Mouse (Mus musculus): ENCODE measurements at regions not wholly inside any gene's neighbourhood (a gene's known extent, or its start where the extent isn't known, plus 50 kb on each side); places are given as distances from the start of the nearest gene placed in this dataset.

GRCm38 (mm10) chr1:35536276-35536675, 531.9 kb upstream of the Hs6st1 start:
- no peak overlapping the region for H3K27ac ChIP-seq
- no peak overlapping the region for H3K4me3 ChIP-seq (replicated peaks)
- no peaks in the 10 kb centered on the region for H3K4me1 ChIP-seq
- no peaks in the 10 kb centered on the region for H3K36me3 ChIP-seq
- no peak for ATAC-seq (ENCODE audit: insufficient read depth, low FRiP score, low read depth)
- H3K4me2 ChIP-seq: no peak overlapping the region
- no peak overlapping the region for H3K9ac ChIP-seq
- no peaks in the 10 kb centered on the region for H3K27me3 ChIP-seq (replicated peaks)
- WGBS: 86% methylated on average over 5 of the region's 5 CpGs
- no peaks in the 10 kb centered on the region for H3K9me3 ChIP-seq

DNA sequence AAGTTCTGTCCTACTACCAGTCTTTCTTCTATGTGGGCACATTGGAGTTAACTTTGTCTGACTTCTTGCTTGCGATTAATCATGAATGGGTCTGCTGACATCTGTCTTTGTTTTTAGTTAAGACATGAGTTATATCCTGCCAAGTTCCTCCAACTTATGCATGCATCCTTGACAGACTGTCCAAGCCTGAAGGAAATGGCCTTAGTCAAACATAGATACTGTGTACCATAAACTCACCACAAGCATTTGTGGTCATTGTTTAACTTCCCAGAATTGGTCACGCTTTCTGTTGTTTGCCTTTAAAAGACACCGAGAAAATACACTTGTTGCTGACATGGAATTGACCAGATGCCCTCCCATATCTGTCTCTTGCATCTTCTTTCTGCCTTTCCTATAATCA, 519.4 kb upstream of the Hs6st1 start:
- no peak overlapping the region for H3K4me3 ChIP-seq (replicated peaks)
- no peak overlapping the region for H3K9ac ChIP-seq
- no peak for ATAC-seq (ENCODE audit: insufficient read depth, low FRiP score, low read depth)
- H3K36me3 ChIP-seq: no peaks in the 10 kb centered on the region
- no peaks in the 10 kb centered on the region for H3K9me3 ChIP-seq
- no peaks in the 10 kb centered on the region for H3K4me1 ChIP-seq
- no peak overlapping the region for H3K4me2 ChIP-seq
- no peaks in the 10 kb centered on the region for H3K27me3 ChIP-seq (replicated peaks)
- WGBS: 76% methylated on average over 3 of the region's 3 CpGs
- H3K27ac ChIP-seq: no peak overlapping the region

DNA sequence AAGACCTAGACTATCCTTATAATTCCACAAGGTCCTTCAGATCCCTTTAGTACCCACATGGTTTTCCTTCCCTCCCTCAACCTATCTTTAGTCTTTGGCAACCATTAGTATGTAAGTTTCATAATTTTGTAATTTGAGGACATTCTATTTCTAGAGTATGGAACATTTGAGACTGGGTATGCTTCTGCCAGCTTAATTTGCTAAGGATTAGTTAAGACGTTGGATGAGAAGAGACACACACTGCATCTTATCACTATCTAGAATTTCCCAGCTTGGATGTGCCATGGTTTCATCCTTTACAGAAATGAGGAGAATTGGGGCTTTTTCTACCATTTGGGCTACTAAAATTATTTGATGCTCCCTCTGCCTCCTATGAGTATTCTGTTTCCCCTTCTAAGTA, 516.7 kb upstream of the Hs6st1 start:
- H3K36me3 ChIP-seq: no peaks in the 10 kb centered on the region
- H3K27ac ChIP-seq: no peak overlapping the region
- no peak overlapping the region for H3K4me3 ChIP-seq (replicated peaks)
- 70% methylated on average over 1 of the region's 1 CpGs for WGBS
- H3K9ac ChIP-seq: no peak overlapping the region
- no peaks in the 10 kb centered on the region for H3K9me3 ChIP-seq
- H3K4me1 ChIP-seq: no peaks in the 10 kb centered on the region
- ATAC-seq (ENCODE audit: insufficient read depth, low FRiP score, low read depth): no peak
- no peak overlapping the region for H3K4me2 ChIP-seq
- H3K27me3 ChIP-seq (replicated peaks): no peaks in the 10 kb centered on the region

DNA sequence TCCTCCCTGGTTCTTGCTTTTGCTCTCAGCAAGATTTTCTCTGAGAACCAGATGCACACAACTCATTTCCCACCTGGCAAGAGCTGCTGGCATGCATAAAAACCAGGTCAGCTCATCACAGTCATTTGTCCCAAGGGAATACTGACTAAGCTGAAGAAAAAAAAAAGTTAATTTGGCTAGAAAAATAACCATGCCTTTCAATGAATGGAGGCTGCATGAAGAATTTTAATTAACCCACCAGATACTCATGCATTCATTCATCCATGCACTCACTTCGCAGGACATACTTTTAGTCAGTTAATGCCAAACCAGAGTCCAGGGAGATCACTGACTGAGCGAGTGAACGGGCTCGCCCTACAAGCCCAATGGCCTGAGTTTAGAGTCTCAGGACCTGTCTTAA, 505.4 kb upstream of the Hs6st1 start:
- H3K4me2 ChIP-seq: no peak overlapping the region
- H3K4me3 ChIP-seq (replicated peaks): no peak overlapping the region
- no peaks in the 10 kb centered on the region for H3K4me1 ChIP-seq
- H3K36me3 ChIP-seq: no peaks in the 10 kb centered on the region
- no peak for ATAC-seq (ENCODE audit: insufficient read depth, low FRiP score, low read depth)
- no peaks in the 10 kb centered on the region for H3K27me3 ChIP-seq (replicated peaks)
- WGBS: 94% methylated on average over 4 of the region's 4 CpGs
- no peaks in the 10 kb centered on the region for H3K9me3 ChIP-seq
- no peak overlapping the region for H3K9ac ChIP-seq
- no peak overlapping the region for H3K27ac ChIP-seq

DNA sequence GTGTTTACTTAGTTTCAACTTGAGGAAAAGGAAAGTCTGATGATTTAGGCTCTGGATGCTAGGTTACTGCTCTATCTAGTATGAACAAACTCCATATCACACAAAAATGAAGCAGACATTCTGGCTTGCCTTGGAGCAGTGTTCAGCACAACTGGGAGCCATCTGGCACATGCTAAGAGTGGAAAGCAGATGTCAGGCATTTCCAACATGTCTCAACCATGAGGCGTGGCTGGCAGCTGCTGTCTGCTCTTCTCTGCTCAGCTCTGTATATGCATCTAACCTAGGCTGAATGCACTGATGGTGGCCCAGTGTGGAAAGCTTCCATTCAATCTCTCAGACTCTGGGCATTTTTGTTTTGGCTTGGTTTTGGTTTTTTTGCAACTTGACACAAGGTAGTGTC, 493.0 kb upstream of the Hs6st1 start:
- H3K9me3 ChIP-seq: no peaks in the 10 kb centered on the region
- no peaks in the 10 kb centered on the region for H3K27me3 ChIP-seq (replicated peaks)
- H3K9ac ChIP-seq: no peak overlapping the region
- H3K36me3 ChIP-seq: no peaks in the 10 kb centered on the region
- H3K4me2 ChIP-seq: no peak overlapping the region
- H3K27ac ChIP-seq: no peak overlapping the region
- no peak for ATAC-seq (ENCODE audit: insufficient read depth, low FRiP score, low read depth)
- H3K4me1 ChIP-seq: no peaks in the 10 kb centered on the region
- 61% methylated on average over 1 of the region's 1 CpGs for WGBS
- H3K4me3 ChIP-seq (replicated peaks): no peak overlapping the region

DNA sequence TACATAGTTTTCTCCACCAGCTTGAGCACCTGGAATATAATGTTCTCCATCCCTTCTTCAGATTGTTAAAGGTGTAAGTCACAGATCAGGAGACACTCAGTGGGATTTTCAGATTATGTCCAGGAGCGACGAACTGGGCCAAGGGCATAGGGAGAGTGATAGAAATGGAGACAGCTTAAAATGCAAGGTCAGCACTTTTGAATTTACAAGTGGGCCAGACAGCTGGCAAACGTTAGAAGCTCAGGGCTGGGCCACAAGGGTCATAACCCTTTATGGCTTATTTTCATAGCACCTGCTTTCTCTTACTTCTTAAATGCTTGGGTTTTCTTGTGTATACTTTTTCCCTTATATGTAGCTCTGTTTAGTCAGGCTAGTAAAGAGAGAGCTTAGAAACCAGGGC, 488.8 kb upstream of the Hs6st1 start:
- no peak overlapping the region for H3K9ac ChIP-seq
- ATAC-seq (ENCODE audit: insufficient read depth, low FRiP score, low read depth): no peak
- H3K36me3 ChIP-seq: no peaks in the 10 kb centered on the region
- no peak overlapping the region for H3K4me3 ChIP-seq (replicated peaks)
- H3K4me1 ChIP-seq: no peaks in the 10 kb centered on the region
- H3K27ac ChIP-seq: no peak overlapping the region
- H3K27me3 ChIP-seq (replicated peaks): no peaks in the 10 kb centered on the region
- WGBS: 55% methylated on average over 3 of the region's 3 CpGs
- no peaks in the 10 kb centered on the region for H3K9me3 ChIP-seq
- H3K4me2 ChIP-seq: no peak overlapping the region

- H3K9ac ChIP-seq: no peak overlapping the region
- WGBS: 68% methylated on average over 4 of the region's 4 CpGs
- H3K4me1 ChIP-seq: no peaks in the 10 kb centered on the region
- no peak overlapping the region for H3K4me3 ChIP-seq (replicated peaks)
- no peaks in the 10 kb centered on the region for H3K36me3 ChIP-seq
- no peak overlapping the region for H3K4me2 ChIP-seq
- no peaks in the 10 kb centered on the region for H3K9me3 ChIP-seq
- no peak for ATAC-seq (ENCODE audit: insufficient read depth, low FRiP score, low read depth)
- H3K27ac ChIP-seq: no peak overlapping the region
- no peaks in the 10 kb centered on the region for H3K27me3 ChIP-seq (replicated peaks)
Observed at GRCm38 (mm10) chr1:35579992-35580391, 488.2 kb upstream of the Hs6st1 start.

DNA sequence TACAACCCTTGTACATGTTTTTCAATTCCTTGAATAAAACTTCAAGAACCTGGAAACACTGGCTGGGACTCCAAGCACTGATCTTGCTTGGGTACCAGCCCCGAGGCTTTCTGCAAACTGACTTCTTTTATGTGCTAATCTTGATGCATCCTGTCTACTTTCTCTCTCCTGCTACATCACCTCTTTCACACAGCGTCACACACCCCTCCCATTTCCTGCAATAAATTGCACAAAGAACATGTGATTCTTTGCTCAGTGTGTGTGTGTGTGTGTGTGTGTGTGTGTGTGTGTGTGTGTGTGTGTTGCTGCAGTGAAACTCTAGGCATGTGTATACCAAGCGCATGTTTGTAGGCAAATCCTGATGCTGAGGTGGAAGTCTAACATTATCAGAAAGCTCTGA, 487.7 kb upstream of the Hs6st1 start:
- no peak for ATAC-seq (ENCODE audit: insufficient read depth, low FRiP score, low read depth)

DNA sequence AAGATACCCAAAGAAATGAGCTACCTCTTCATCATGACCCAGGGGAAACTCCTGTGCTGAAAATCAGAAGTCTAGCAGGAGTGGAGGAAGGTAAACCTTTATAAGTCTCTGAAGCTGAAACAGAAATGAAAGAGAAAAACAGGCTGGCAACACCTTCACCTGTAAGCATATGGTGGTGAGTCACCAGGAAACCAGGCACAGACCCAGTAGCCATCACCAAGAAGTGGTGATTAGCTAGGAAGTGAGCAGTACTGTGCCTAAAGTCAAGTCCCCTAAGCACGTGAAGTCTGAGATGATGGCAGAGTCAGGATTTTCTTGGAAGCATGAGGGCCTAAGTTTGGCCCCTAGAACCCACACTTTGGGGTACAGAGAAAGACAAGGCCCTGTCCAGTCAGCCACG, 480.3 kb upstream of the Hs6st1 start:
- Histone ChIP-seq H3K4me1 (no peaks in the 10 kb centered on the region), H3K27me3 (replicated peaks) (no peaks in the 10 kb centered on the region), H3K9me3 (no peaks in the 10 kb centered on the region), H3K9ac (no peak overlapping the region), H3K27ac (no peak overlapping the region), H3K4me3 (replicated peaks) (no peak overlapping the region), H3K36me3 (no peaks in the 10 kb centered on the region), H3K4me2 (no peak overlapping the region)
- no peak for ATAC-seq (ENCODE audit: insufficient read depth, low FRiP score, low read depth)
- 86% methylated on average over 2 of the region's 2 CpGs for WGBS

More for the DNA sequence above, 487.7 kb upstream of the Hs6st1 start:
- Histone ChIP-seq H3K4me3 (replicated peaks) (no peak overlapping the region), H3K27ac (no peak overlapping the region), H3K9me3 (no peaks in the 10 kb centered on the region), H3K4me2 (no peak overlapping the region), H3K36me3 (no peaks in the 10 kb centered on the region), H3K27me3 (replicated peaks) (no peaks in the 10 kb centered on the region), H3K4me1 (no peaks in the 10 kb centered on the region), H3K9ac (no peak overlapping the region)
- 57% methylated on average over 3 of the region's 3 CpGs for WGBS

GRCm38 (mm10) chr1:35588939-35589338, 479.3 kb upstream of the Hs6st1 start:
- Histone ChIP-seq H3K9ac (no peak overlapping the region), H3K27ac (no peak overlapping the region), H3K9me3 (no peaks in the 10 kb centered on the region), H3K27me3 (replicated peaks) (no peaks in the 10 kb centered on the region), H3K4me3 (replicated peaks) (no peak overlapping the region), H3K36me3 (no peaks in the 10 kb centered on the region), H3K4me2 (no peak overlapping the region), H3K4me1 (no peaks in the 10 kb centered on the region)
- 78% methylated on average over 3 of the region's 3 CpGs for WGBS
- ATAC-seq (ENCODE audit: insufficient read depth, low FRiP score, low read depth): no peak

DNA sequence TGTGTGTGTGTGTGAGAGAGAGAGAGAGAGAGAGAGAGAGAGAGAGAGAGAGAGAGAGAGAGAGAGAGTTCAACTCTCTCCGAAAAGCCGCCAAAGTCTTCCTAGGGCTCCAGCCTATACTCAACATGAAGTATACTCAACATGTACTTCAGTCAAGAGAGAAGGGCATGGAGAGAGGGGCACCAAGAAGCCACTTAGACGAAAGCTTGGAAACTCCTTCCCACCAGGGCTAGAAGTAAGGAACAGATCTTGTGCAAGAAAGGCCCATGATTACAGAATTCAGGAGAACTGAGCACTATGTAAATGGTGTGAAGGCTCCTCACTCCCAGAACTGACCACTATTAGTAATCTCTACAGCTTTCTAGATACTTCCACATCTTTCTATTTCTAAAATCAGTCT, 467.4 kb upstream of the Hs6st1 start:
- Histone ChIP-seq H3K9me3 (no peaks in the 10 kb centered on the region), H3K4me3 (replicated peaks) (no peak overlapping the region), H3K27ac (no peak overlapping the region), H3K4me2 (no peak overlapping the region), H3K36me3 (no peaks in the 10 kb centered on the region), H3K9ac (no peak overlapping the region), H3K27me3 (replicated peaks) (no peaks in the 10 kb centered on the region), H3K4me1 (no peaks in the 10 kb centered on the region)
- ATAC-seq (ENCODE audit: insufficient read depth, low FRiP score, low read depth): no peak
- WGBS: 90% methylated on average over 3 of the region's 3 CpGs

DNA sequence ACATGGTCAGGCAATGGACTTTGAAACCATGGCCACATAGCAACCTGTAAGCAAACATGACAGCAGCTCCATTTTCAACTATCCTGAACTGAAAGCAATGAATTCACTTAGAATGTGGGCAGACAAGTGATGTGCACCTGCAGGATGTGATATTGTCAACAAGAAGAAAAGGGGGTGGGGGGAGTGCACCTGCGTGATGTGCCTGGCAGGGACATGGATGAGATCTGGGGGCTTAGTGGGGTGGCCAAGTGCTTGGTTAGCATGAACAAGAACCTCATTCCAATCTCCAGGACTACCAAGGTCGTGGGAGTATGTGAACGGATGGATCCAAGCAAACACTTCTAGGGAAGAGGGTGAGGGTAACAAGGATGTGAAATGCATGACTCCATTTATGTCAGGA, 453.1 kb upstream of the Hs6st1 start:
- no peak for ATAC-seq (ENCODE audit: insufficient read depth, low FRiP score, low read depth)
- no peak overlapping the region for H3K27ac ChIP-seq
- no peaks in the 10 kb centered on the region for H3K4me1 ChIP-seq
- H3K9ac ChIP-seq: no peak overlapping the region
- H3K9me3 ChIP-seq: no peaks in the 10 kb centered on the region
- WGBS: 68% methylated on average over 3 of the region's 3 CpGs
- no peak overlapping the region for H3K4me2 ChIP-seq
- H3K27me3 ChIP-seq (replicated peaks): no peaks in the 10 kb centered on the region
- no peaks in the 10 kb centered on the region for H3K36me3 ChIP-seq
- H3K4me3 ChIP-seq (replicated peaks): no peak overlapping the region

DNA sequence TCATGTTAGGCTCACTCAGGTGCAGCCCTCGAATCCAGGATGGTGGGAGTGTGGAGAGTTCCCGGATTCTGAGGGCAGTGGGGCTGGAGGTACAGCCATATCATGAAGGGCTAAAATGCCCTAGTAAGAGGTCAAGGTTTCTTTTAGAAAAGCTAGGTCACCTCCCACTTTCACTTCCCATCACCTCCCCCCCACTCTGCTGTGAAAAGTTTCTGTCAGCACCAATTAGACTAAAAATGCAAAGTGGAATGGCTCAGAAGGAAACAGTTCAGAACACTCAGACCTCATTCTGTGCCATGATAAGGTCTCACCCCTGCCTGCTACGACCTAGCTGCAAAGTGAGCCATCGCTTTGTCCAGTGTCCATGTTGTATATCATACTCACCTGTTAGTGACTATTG, 448.7 kb upstream of the Hs6st1 start:
- 81% methylated on average over 4 of the region's 4 CpGs for WGBS
- H3K27me3 ChIP-seq (replicated peaks): no peaks in the 10 kb centered on the region
- no peak overlapping the region for H3K27ac ChIP-seq
- H3K4me3 ChIP-seq (replicated peaks): no peak overlapping the region
- no peak overlapping the region for H3K4me2 ChIP-seq
- no peak for ATAC-seq (ENCODE audit: insufficient read depth, low FRiP score, low read depth)
- no peaks in the 10 kb centered on the region for H3K9me3 ChIP-seq
- H3K9ac ChIP-seq: no peak overlapping the region
- H3K4me1 ChIP-seq: no peaks in the 10 kb centered on the region
- H3K36me3 ChIP-seq: no peaks in the 10 kb centered on the region
